Mouse (Mus musculus) forebrain, embryonic 16.5 days (tissue): ENCODE measurements around the gene Ly6c2. TPM values are rescaled to one million over a fixed set of nuclear protein-coding genes. Genes with fewer than 3 reads are reported as not detected.
"Not testable (repeated sequence)": the region's sequence is repeated elsewhere in the genome, so short reads cannot be mapped to it uniquely, and the experiment has no call there.

Experiments
- ATAC-seq: fragments of 200-750 bp; cut with Nextera tagmentation; 2 replicates; pipeline ENCODE4 v1.8.0; 2017; ENCODE audit warnings: mild to moderate bottlenecking, moderate library complexity
- H3K27ac ChIP-seq: fragments of 300-500 bp; sonication (generic); 2 replicates; pipeline ENCODE4 v1.5.1; 2014; ENCODE audit warnings: low read length, control low read depth
- H3K27me3 ChIP-seq: fragments of 300-500 bp; sonication (generic); replicated peaks from 2 replicates; pipeline ENCODE4 v1.6.1; 2014; ENCODE audit warnings: low read length; ENCODE audit not compliant: control insufficient read depth, insufficient read depth
- H3K36me3 ChIP-seq: fragments of 300-500 bp; sonication (generic); 2 replicates; pipeline ENCODE4 v1.6.1; 2014; ENCODE audit not compliant: control insufficient read depth, insufficient read depth
- H3K4me1 ChIP-seq: fragments of 300-500 bp; sonication (generic); replicated peaks from 2 replicates; pipeline ENCODE4 v1.6.1; 2014; ENCODE audit warnings: low read length; ENCODE audit not compliant: control insufficient read depth, insufficient read depth
- H3K4me2 ChIP-seq: fragments of 300-500 bp; sonication (generic); 2 replicates; pipeline ENCODE4 v1.6.1; 2014; ENCODE audit warnings: mild to moderate bottlenecking, low read length, control low read depth
- H3K4me3 ChIP-seq: fragments of 300-500 bp; sonication (generic); replicated peaks from 2 replicates; pipeline ENCODE4 v1.5.1; 2014; ENCODE audit warnings: mild to moderate bottlenecking, low read length, control low read depth
- H3K9ac ChIP-seq: fragments of 300-500 bp; sonication (generic); replicated peaks from 2 replicates; pipeline ENCODE4 v1.6.1; 2014; ENCODE audit warnings: low read depth, low read length, control low read depth
- H3K9me3 ChIP-seq: fragments of 300-500 bp; sonication (generic); 2 replicates; pipeline ENCODE4 v1.6.1; 2016; ENCODE audit warnings: low read length; ENCODE audit not compliant: control insufficient read depth
- WGBS: fragments of 180-500 bp; shearing (Covaris S2); extraction: QIAGEN DNeasy Blood & Tissue Kit; methylation state at CpG from one replicate; pipeline ENCODE4 v1.1.7; 2014; 5-methylcytosine and 5-hydroxymethylcytosine counted together
- polyA plus RNA-seq: library from polyadenylated mRNA; unstranded; fragments of >200 nt; fragmentation: Nextera tagmentation; extraction: Ambion mirVana; gene quantifications from 2 replicates; pipeline ENCODE4 v1.2.1, GENCODE M21; 2015

Gene Ly6c2
- polyA plus RNA-seq, 1 experiment from 2014 or later: 0.44 TPM

GRCm38 (mm10) chr15:75120066-75120465, 8.3 kb upstream of the Ly6c2 start:
- ATAC-seq: no peak
- Histone ChIP-seq H3K4me3 (no peak overlapping the region), H3K9me3 (no peaks in the 10 kb centered on the region), H3K4me1 (no peaks in the 10 kb centered on the region), H3K27ac (no peak overlapping the region), H3K4me2 (no peak overlapping the region), H3K36me3 (no peaks in the 10 kb centered on the region), H3K27me3 (no peaks in the 10 kb centered on the region), H3K9ac (no peak overlapping the region)
- 12% methylated on average over 2 of the region's 2 CpGs for WGBS

DNA sequence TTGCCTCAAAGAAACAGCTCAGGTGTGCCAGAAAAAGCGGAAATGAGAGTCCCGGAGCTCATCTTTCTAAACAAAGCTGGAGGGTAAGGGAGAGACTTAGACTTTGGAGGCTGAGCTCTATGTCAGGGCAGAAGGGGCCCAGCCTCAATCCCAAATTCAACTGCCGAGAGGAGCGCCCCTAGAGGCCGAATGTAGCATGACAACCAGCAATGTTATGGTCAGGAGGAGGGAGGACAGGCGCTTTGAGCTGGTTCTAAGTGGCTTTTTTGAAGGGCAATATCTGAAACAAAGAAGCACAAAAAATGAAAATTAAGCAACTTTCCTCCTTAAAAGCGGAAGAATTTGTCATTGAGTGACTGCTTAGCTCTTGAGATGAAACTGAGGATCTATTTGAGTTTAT, 7.0 kb upstream of the Ly6c2 start:
- H3K9me3 ChIP-seq, H3K4me3 ChIP-seq, H3K4me2 ChIP-seq, H3K36me3 ChIP-seq, H3K9ac ChIP-seq, H3K27me3 ChIP-seq, ATAC-seq, H3K27ac ChIP-seq, H3K4me1 ChIP-seq: not testable (repeated sequence)
- 18% methylated on average over 5 of the region's 7 CpGs for WGBS

DNA sequence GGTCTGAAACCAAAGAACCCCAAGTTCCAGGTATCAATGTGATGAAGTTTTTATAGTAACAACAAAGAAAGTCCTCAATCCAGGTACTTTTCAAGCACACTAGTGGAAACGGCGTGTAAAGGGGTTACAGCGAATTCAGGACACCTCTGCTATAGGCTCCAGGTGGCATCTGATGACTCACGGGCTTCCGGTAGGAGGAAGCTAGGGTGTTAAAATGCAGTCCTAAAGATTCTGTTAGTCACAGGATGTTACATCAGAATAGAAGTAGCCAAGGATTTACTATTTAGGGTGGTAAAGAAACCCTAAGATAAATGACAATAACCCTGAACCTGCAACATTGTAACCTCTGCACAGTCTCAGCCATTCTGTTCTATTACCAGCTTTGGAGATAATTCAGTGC, 5.7 kb upstream of the Ly6c2 start:
- not testable (repeated sequence) for H3K4me1 ChIP-seq, H3K27ac ChIP-seq, H3K9ac ChIP-seq, H3K36me3 ChIP-seq, H3K4me3 ChIP-seq, H3K9me3 ChIP-seq, ATAC-seq, H3K27me3 ChIP-seq, H3K4me2 ChIP-seq
- 97% methylated on average over 5 of the region's 5 CpGs for WGBS

DNA sequence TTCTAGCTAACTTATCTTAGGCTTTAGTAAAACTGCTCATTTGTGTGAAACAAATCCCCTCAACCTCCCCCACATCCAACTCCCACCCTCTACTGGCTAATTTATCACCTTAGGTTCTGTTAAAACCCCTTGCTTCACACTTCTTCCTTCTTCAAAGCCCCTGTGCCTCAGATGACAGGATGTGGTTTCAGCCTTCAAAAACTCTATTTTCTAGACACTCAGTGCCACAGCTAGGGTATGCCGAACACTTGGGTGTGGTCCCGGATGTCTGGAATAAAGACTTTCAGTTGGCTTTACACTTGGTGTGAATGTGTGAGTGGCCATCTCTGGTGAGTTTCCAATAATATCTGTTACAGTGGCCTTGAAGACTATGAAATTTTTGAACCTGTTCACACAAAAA, 4.8 kb upstream of the Ly6c2 start:
- Histone ChIP-seq H3K9me3 (no peaks in the 10 kb centered on the region), H3K36me3 (no peaks in the 10 kb centered on the region), H3K27me3 (no peaks in the 10 kb centered on the region), H3K4me1 (no peaks in the 10 kb centered on the region), H3K27ac (no peak overlapping the region), H3K4me3 (no peak overlapping the region), H3K9ac (no peak overlapping the region), H3K4me2 (no peak overlapping the region)
- ATAC-seq: no peak
- WGBS: 89% methylated on average over 2 of the region's 2 CpGs

GRCm38 (mm10) chr15:75110424-75110823, 1.3 kb downstream of the Ly6c2 start:
- 71% methylated on average over 2 of the region's 5 CpGs for WGBS
- not testable (repeated sequence) for H3K27ac ChIP-seq, H3K27me3 ChIP-seq, H3K9me3 ChIP-seq, H3K4me2 ChIP-seq, H3K4me1 ChIP-seq, H3K4me3 ChIP-seq, H3K36me3 ChIP-seq, ATAC-seq, H3K9ac ChIP-seq

- H3K36me3 ChIP-seq: no peaks in the 10 kb centered on the region
Observed at GRCm38 (mm10) chr15:75099261-75099660, 12.5 kb downstream of the Ly6c2 start.

DNA sequence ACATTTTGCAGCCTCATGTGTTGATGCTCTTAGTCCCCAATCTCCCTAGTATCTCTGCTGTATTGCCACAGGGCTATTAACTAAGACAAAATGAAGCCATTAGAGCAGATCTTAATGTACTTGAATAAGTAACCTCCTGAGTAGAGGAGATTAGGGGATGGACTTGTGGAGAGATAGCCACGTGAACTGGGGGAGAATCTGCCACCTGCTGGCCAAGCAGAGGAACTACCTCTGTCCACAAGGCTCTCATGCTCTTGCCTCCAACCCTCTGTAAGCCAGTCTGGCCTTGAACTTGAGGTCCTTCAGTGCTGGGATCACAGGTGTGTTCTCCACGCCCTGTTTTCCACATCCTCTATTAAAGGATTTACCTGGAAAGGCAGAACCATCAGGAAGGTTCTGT, 23.7 kb downstream of the Ly6c2 start:
- H3K27me3 ChIP-seq, ATAC-seq, H3K36me3 ChIP-seq, H3K4me1 ChIP-seq, H3K9ac ChIP-seq, H3K4me3 ChIP-seq, H3K4me2 ChIP-seq, H3K9me3 ChIP-seq, H3K27ac ChIP-seq: not testable (repeated sequence)
- 15% methylated on average over 2 of the region's 2 CpGs for WGBS

More at GRCm38 (mm10) chr15:75099261-75099660, 12.5 kb downstream of the Ly6c2 start:
- no peaks in the 10 kb centered on the region for H3K27me3 ChIP-seq
- WGBS: 89% methylated on average over 10 of the region's 10 CpGs
- H3K9me3 ChIP-seq: 0 out of 2 replicates have a peak, but pooled peaks cover 3% of the 10 kb centered on the region
- H3K4me1 ChIP-seq: no peaks in the 10 kb centered on the region
- no peak overlapping the region for H3K9ac ChIP-seq
- no peak for ATAC-seq
- no peak overlapping the region for H3K27ac ChIP-seq
- no peak overlapping the region for H3K4me3 ChIP-seq
- no peak overlapping the region for H3K4me2 ChIP-seq

- Histone ChIP-seq H3K4me3 (no peak overlapping the region), H3K36me3 (no peaks in the 10 kb centered on the region), H3K27me3 (no peaks in the 10 kb centered on the region), H3K9me3 (no peaks in the 10 kb centered on the region), H3K9ac (no peak overlapping the region), H3K4me1 (no peaks in the 10 kb centered on the region), H3K4me2 (no peak overlapping the region), H3K27ac (no peak overlapping the region)
- ATAC-seq: no peak
- 89% methylated on average over 4 of the region's 4 CpGs for WGBS
Observed at GRCm38 (mm10) chr15:75069965-75070364, 41.8 kb downstream of the Ly6c2 start.

DNA sequence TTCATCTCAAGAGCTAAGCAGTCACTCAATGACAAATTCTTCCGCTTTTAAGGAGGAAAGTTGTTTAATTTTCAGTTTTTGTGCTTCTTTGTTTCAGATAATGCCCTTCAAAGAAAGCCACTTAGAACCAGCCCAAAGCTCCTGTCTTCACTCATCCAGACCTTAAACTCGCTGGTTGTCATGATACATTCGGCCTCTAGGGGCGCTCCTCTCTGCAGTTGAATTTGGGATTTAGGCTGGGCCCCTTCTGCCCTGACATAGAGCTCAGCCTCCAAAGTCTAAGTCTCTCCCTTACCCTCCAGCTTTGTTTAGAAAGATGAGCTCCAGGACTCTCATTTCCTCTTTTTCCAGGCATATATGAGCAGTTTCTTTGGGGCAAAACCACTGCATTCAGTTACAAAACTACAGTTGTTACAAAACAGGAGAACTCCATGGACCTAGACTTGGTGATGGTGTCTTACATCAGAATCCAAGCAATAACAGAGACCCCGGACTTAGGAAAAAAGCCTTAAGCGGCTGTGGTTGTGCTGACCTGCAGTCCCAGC, 49.7 kb downstream of the Ly6c2 start:
- ATAC-seq, H3K9me3 ChIP-seq, H3K4me1 ChIP-seq, H3K27ac ChIP-seq, H3K9ac ChIP-seq, H3K36me3 ChIP-seq, H3K4me3 ChIP-seq, H3K27me3 ChIP-seq, H3K4me2 ChIP-seq: not testable (repeated sequence)
- WGBS: 39% methylated on average over 6 of the region's 6 CpGs

DNA sequence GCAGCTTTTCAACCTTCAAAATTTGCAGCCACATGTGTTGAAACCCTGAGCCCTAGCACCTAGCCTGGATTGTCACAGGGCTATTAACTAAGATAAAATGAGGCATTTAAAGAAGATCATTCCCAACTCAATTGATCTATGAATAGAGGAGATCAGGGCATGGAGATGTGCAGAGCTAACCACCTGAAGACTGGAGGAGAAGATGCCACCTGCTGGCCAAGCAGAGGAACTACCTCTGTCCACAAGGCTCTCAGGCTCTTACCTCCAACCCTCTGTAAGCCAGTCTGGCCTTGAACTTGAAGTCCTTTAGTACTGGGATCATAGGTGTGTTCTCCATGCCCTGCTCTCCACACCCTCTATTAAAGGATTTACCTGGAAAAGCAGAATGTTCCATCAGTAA, 51.3 kb downstream of the Ly6c2 start:
- Histone ChIP-seq H3K9me3 (no peaks in the 10 kb centered on the region), H3K9ac (no peak overlapping the region), H3K4me2 (no peak overlapping the region), H3K27ac (no peak overlapping the region), H3K4me3 (no peak overlapping the region), H3K27me3 (no peaks in the 10 kb centered on the region), H3K36me3 (no peaks in the 10 kb centered on the region), H3K4me1 (no peaks in the 10 kb centered on the region)
- no peak for ATAC-seq
